Mouse (Mus musculus): ENCODE results near the gene Spata33.

- TF ChIP-seq MAFK (IDR thresholded peaks at IDR 0.05; ENCODE audit: insufficient read depth, low read depth, low read length) (no peak), ZC3H11A (IDR thresholded peaks at IDR 0.05; ENCODE audit: borderline replicate concordance, low read depth, low read length) (no peak), CHD2 (IDR thresholded peaks at IDR 0.05; ENCODE audit: low read depth, low read length) (no peak), HCFC1 (IDR thresholded peaks at IDR 0.05; ENCODE audit: borderline replicate concordance, insufficient read depth, low read length) (no peak), ZNF384 (IDR thresholded peaks at IDR 0.05; ENCODE audit: low read depth, low read length) (no peak)
Observed at GRCm38 (mm10) chr8:123235520-123236497, 23.2 kb downstream of the Spata33 start, which contains the start of gene Spata2l.

All from ES-E14 (cell line).